Mouse (Mus musculus) adrenal gland, postnatal 10 days (tissue): Measurements from ENCODE around the gene E130114P18Rik. TPM values are rescaled to one million over a fixed set of nuclear protein-coding genes. Genes with fewer than 3 reads are reported as not detected.
A peak's percentile ranks its signal among the peaks of the same experiment; 100 is the strongest.

ENCODE experiments used
- DNase-seq: peaks from one replicate; pipeline ENCODE4 v3.0.0; 2021; ENCODE audit warnings: mixed read lengths
- total RNA-seq, 2 experiments: library from RNA; stranded (reverse); gene quantifications; 2 replicates each; pipeline ENCODE4 v1.2.3; 2021

Gene E130114P18Rik
- total RNA-seq, 2 experiments from 2014 or later, result 0.48 to 0.69 TPM

GRCm38 (mm10) chr4:97600875-97601835, 176.7 kb downstream of the E130114P18Rik start:
- DNase-seq, result peak; percentile 42

- DNase-seq, result no peak
Observed at GRCm38 (mm10) chr4:97597443-97597842, 180.4 kb downstream of the E130114P18Rik start.

GRCm38 (mm10) chr4:97596348-97596747, 181.5 kb downstream of the E130114P18Rik start:
- no peak for DNase-seq

- DNase-seq, result no peak
Observed at GRCm38 (mm10) chr4:97593869-97594268, 184.0 kb downstream of the E130114P18Rik start.

- no peak for DNase-seq
Observed at GRCm38 (mm10) chr4:97589790-97590189, 188.1 kb downstream of the E130114P18Rik start.

- DNase-seq, result no peak
Observed at GRCm38 (mm10) chr4:97587412-97588010, 190.4 kb downstream of the E130114P18Rik start.

GRCm38 (mm10) chr4:97585170-97585569, 192.7 kb downstream of the E130114P18Rik start:
- DNase-seq, result no peak

- DNase-seq, result no peak
Observed at GRCm38 (mm10) chr4:97584445-97585130, 193.3 kb downstream of the E130114P18Rik start.

- no peak for DNase-seq
Observed at GRCm38 (mm10) chr4:97582796-97583430, 195.0 kb downstream of the E130114P18Rik start.

GRCm38 (mm10) chr4:97582064-97582415, 195.8 kb downstream of the E130114P18Rik start:
- DNase-seq, result no peak

- no peak for DNase-seq
Observed at GRCm38 (mm10) chr4:97581314-97582063, 196.4 kb downstream of the E130114P18Rik start.

- DNase-seq, result no peak
Observed at GRCm38 (mm10) chr4:97580906-97581305, 197.0 kb downstream of the E130114P18Rik start.

- DNase-seq, result no peak
Observed at GRCm38 (mm10) chr4:97578571-97579165, 199.2 kb downstream of the E130114P18Rik start.

GRCm38 (mm10) chr4:97577431-97577830, 200.4 kb downstream of the E130114P18Rik start:
- no peak for DNase-seq

- no peak for DNase-seq
Observed at GRCm38 (mm10) chr4:97575447-97575846, 202.4 kb downstream of the E130114P18Rik start.

- no peak for DNase-seq
Observed at GRCm38 (mm10) chr4:97569320-97569719, 208.6 kb downstream of the E130114P18Rik start.

GRCm38 (mm10) chr4:97564656-97565055, 213.2 kb downstream of the E130114P18Rik start:
- DNase-seq, result peak; percentile 40

GRCm38 (mm10) chr4:97564199-97564598, 213.7 kb downstream of the E130114P18Rik start:
- no peak for DNase-seq

- DNase-seq, result no peak
Observed at GRCm38 (mm10) chr4:97557585-97557984, 220.3 kb downstream of the E130114P18Rik start.

GRCm38 (mm10) chr4:97544016-97544415, 233.9 kb downstream of the E130114P18Rik start:
- DNase-seq, result no peak

- no peak for DNase-seq
Observed at GRCm38 (mm10) chr4:97532072-97532471, 245.8 kb downstream of the E130114P18Rik start.
